Mouse (Mus musculus) brain, adult 2 months (tissue): ENCODE data around the gene Rora.

Experiments used
- DNase-seq: peaks from one replicate; pipeline ENCODE4 v3.0.0; 2011; ENCODE audit warnings: low read depth, low spot score

Rora gene

DNA sequence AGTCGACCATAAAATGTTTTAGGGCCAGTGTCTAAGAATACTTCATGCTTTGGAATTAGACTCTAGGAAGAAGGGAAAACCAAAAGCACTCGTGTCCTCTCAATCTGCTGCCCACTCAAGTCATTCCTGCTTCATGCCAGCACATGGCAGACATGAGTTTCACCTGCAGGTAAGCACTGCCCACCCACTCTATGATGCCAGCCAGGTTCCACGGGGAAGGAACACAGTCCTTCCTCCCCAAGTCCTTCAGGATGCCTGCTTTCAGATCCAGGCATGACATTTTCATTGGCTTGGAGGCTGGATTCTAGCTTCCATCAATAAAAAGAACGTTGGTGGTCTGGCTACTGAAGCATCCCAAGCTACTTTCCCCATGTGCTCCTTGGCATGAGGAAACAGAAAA is 166.4 kb downstream of the Rora start:
- no peak for DNase-seq

DNA sequence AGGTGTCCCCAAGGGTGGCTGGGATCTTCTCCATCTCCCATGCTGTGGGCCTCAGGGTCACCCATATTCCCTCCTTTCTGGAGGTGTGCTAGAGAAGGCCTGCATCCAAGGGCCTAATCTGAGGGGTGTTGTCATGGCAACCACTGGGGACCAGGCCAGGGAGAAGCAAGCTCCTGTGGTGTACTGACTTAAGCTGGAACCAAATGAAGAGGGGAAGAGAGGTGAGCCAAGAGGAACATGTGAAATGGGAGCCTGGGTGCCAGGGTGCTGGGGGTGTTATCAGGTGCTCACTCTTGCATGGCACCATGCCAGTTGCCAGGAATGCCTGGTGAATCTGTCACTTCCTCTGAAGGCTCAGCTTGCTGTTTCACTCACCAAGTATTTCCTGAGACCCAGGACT is 166.9 kb downstream of the Rora start:
- DNase-seq = peak; percentile 97

DNA sequence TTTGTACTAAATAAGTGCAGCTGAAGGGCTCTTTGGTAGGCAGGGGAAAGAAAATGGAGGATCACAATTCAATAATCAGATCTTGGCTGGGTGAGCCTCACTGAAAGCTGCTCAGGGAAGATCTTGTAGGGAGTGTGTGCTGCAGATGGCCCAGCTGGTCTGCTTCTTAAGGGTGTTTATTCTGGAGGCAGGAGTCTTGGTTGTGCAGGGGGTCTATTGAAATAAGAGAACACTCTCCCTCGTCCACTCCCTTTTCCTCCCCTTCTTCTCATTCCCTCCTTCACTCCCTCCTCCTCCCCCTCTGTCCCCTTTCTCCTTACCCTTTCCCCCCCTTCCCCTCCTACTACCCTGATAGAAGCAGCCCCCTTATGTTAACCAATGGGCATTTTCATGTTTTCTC is 167.8 kb downstream of the Rora start:
- DNase-seq = no peak

DNA sequence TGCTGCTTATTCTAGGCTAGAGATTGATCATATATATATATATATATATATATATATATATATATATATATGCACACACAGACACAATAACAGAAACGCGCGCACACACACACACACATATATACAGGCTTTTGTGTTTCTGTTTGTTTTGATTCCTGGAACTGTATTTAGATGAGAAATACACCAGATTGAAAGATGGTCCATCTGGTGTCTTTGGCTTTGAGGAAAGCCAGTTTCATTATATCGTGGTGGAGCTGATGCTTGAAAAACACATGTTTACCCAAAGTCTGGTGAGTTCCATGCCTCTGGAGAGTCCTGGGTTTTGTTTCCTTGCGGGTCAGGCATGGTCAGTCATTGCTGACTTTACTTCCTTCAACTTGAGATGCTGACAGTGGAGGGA is 169.7 kb downstream of the Rora start:
- peak; percentile 55 for DNase-seq

DNA sequence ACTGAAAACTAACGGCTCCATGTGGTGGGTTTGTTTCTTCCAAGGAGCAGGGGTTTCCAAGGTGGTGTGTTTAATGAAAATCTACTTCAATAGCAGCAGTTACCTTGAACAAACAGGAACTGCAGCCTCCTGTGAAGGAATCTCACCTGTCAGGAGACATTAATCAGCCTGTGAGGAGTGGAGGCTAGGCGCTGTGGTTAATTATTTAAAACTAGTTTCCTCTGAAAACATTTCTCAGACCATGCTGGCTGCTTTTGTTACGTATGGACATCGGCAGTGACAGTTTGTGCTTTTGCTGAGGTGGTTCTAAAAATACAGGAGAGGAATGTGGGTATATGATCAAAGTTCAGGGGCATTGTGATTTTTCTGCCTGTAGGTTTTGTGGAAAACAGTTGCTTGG is 171.5 kb downstream of the Rora start:
- DNase-seq = no peak

DNA sequence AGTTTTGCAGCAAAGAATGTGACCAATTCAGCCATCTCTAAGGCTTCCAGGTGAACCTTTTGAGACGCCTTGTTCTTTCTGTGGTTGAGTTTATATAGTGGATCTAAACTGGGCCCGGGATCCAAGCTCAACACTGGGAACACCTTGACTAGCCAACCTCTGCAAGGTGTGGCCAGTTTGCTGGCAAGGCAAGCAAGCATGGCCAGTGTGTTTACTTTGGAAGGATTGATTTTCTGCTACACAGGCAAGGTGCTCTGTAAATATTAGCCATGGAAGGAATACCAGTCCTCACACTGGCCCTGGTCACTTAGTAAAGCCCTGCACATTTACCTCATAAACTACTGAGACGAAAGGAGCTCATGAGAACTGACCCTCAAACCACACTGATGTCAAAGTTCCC is 172.3 kb downstream of the Rora start:
- DNase-seq = no peak

DNA sequence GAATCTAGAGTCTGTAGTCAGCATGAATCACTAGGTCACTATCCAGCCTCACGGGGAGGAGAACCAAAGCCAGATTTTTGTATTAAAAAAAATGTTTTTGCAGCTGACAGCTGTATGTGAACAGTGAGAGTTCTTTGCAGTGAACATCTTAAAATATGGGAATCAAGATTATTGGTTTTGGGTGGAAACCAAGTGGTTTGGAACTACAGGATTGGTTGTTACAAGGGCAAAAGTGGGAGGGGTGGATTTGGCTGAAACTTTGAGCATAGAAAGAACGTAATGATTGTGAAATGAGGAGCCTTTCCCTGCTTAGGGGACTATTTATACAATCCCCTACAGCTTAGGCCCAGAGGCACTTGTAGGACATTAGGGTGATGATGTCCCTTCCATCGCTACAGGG is 173.9 kb downstream of the Rora start:
- no peak for DNase-seq

DNA sequence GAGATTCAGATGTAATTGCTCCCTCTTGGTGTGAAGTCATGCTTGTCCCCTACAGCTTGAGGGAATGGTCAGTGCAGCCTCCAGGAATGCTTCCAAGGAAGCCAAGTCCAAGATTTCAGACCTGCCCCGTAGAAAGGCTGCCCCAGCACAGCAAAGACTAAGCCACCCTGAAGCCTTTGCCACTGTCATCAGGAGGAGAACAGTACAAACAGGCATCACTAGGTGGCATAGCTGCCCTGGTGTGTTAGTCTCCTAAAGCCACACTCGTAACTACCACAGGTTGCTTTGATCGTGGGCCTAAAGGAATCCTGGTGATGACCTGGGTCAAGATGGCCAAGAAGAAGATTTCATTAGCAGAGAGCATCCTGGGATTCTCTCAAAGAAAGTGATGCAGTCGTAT is 176.3 kb downstream of the Rora start:
- peak; percentile 76 for DNase-seq

DNA sequence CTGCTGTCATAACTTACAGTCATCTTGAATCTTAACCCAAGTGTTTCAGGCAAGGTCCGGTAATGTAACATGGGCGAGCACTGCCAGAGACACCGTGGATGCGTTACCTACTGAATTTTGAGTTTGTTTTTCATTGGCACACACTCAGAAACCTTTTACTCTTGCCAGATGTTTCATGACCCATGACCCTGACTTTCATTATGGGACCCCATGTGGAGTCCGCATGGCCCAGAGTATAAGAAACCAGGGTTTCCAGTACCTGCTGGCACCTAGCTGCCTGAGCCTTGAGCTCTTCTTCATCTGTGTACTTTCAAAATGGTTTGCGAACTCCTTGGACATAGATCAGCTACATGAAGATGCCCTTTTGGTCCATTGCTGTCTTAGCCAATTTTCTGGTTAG is 179.7 kb downstream of the Rora start:
- DNase-seq = no peak

DNA sequence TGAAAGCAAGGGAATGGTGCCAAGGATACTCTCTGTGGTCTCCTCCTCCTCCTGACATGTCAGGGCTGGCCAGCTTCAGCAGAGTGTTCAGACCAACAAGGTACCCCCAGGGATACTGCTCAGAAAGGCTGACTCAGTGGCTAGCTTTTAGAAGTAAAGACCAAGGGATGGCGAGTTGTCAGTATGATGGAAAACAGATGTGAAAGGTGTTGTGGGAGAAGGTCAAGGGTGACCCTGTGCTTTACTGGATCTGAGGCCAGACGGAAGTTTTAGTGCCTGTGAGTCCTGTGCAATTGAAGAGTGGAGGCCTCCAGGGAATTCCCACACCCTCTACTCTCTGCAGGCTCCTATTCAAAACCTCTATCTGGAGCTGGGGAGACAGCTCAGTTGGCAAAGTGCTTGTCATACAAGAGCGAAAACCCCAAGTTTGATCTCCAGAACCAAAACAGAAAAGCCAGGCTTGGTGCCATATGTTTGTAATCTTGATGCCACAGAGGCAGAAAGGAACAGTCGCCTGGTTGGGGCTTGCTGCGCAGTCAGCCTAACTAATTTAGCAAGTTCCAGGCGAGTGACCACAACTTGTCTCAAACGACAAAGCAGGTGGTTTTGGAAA is 181.6 kb downstream of the Rora start:
- no peak for DNase-seq

DNA sequence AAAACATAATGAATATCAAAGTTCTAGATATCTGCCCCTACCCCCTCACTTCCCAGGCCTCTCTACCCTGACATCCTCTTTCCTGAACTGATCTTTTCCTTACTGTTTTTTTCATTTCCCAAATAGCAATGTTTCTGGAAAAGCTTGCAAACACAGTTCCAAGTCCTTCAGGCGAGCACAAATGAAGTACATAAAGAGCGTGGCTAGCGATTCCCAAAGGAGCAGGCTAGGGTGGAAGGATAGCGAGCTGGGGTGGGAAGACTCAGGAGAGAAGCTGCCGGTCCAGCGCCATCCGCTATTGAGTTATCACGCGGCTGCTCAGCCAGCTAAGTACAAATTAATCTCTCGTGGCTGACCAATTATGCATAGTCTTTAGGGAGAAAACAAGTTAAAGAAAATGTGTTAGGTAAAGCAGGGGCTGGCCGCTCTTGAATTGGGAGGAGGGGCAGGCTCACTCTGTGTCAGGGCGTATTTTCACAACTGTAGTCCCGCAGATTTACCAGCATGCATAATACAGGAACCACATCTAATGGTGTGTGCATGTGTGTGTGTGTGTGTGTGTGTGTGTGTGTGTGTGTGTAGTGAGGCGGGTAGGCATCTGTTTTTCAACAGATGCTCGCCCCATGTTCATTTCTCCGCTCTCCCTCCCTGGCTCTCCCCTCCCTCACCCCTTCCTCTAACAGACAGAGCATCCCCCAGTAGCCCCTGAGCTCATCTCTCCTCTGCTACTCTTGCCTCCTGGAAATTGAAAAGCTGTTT is 188.7 kb downstream of the Rora start:
- peak; percentile 48 for DNase-seq

DNA sequence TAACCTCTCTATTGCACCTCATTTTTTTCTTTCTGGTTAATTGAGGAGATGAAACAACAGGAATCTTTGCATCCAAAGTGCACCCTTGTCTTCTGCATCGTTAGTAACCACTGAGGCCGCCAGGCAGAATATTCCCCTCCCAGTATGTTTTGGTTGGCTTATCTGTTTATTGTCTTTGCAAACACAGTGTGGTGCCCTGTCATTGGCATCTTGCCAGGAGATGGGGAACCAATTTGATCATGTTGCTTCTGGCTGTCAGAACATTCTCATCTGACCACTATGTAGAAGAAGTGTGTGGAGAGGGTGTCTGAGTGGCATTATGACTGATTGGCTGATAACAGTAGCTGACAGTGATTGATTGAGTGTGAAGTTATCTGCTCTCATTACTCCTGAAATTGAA is 192.0 kb downstream of the Rora start:
- no peak for DNase-seq

DNA sequence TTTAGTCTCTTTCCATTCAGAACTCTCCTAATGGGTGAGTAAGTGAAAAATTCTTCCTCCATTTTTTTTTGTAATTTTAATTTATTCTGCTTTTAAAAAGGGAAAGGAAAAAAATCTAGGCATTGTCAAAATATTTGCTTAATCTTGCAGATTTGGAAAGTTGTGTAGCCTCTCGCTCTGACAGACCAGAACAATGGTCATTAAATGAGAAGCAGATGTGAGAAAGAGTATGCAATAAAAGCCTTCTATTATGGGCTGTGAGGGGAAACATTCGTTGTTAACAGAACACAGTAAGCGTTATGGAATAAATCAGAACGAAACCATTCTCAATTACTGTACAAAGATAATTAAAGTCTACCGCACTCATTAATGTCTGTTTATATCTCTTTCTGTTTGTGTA is 196.7 kb downstream of the Rora start:
- no peak for DNase-seq

DNA sequence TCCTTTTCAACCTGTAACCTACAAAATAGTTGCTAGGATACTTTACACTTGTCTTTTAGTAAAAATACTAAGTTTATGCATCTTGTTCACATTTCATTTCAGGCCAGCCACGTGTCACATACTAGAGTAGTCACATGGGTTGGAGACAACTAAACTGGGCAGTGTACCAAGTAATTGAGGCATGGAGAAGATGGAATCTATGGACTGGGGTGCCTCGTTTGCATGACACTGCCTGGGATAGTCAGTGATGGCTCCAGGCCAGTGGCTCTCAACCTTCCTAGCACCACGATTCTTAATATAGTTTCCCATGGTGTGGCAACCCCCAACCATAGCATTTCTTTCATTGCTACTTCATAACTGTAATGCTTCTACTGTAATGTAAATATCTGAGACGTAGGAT is 198.6 kb downstream of the Rora start:
- DNase-seq = no peak

DNA sequence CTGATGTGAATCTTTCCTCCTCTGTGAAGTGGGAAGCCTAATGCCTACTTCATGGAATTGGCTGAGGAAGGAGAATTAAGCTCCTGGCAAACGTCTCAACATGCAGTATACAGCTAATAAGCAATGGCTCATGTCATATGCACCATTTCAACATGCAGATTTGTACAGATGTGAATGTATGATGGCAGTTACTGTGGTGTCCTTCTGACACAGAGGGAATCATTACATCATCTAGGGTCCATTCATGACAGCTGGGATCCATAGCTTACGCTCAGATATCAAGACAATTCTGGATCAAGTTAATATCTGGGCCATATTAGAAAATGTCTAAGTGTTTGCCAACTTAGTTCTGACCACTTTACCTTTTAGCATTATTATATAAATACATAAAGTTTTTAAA is 199.3 kb downstream of the Rora start:
- DNase-seq = no peak

DNA sequence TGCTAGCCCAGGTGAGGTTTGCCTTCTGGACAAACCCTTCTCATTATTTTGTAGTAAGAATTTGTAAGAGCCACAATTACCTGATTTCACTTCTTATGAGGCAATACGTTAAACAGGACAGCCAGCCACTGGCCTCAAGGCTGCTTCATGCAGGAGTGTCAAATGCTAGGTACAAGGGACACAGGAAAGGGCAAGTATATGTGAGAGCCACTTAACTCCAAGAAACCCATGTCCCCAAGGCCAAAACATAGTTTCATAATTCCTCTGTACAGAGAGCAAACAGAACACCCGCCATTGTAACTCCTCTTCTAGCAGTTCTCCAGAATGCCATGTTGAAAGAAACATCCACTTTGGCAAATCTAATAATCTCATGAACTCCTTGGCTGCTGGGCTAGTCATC is 205.9 kb downstream of the Rora start:
- DNase-seq = no peak

DNA sequence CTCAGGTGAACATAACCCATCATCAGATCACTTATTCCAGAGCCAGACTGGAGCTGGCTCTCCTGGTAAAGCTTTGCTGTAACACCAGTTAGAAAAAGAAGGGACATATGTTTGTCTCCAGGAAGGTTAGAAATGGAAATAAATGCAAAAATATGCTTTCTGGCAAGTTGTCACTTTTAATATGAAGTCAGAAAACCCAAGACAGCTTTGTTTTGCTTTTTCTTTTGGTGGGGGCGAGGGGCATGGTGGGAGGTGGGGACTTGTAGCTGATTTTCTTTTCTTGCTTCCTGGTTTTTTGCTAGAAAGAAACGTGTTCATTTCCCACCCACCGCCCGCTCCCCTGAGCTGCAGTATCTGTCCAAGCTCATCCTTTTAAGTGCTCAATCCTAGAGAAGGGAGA is 212.7 kb downstream of the Rora start:
- DNase-seq = peak; percentile 75

DNA sequence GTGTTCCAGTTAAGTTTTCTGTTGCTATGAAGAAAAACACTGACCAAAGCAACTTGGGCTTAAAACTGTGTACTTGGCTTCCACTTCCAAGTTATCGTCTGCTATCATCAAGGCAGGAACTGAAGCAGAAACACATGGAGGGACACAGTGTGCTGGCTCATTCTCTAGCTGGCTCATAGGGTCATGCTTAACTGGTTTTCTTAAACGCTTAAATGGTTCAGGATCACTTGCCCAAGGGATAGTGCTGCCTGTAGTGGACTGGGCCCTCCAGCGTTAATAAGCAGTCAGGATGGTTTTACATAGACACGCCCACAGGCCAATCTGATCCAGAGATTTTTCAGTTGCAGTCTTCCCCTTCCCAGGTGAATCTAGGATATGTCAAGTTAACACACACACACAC is 220.3 kb downstream of the Rora start:
- no peak for DNase-seq

DNA sequence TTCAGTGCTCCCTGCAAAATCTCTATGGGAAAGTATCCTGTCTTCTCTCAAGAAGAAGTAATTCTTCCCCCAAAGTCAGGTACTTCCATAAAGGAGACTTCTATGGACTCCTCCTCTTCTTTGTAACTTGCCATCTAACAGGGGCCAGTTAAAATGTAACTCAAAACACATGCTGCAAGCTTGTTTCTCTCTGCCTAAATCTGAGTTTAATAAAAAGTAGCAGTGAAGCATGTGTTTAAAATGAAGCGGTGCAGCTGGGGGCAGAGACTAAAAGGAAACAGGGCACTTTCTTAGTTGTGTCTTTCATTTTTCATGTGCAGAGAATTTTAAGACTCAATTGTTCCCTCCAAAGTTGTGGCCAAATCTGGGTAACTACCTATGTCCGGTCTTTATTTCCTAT is 221.0 kb downstream of the Rora start:
- DNase-seq = no peak

DNA sequence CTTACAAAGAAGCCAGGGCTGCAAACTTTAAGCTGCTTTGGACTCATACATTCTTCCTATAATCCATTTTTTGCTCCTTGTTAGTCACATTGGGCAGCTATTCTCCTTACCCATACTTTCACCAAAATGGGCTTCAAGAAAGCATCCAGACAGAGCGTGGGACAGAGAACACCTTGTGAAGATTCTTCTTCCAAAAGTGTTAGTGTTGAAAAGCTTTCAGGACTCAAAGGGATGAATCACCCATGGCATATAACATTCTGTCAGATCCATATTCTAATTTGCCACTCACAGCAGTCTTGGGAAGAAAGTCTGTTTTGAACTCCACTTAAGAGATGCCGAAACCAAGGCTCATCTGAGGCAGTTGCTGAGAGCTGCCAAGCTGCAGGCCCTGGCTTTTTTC is 222.2 kb downstream of the Rora start:
- peak; percentile 88 for DNase-seq

DNA sequence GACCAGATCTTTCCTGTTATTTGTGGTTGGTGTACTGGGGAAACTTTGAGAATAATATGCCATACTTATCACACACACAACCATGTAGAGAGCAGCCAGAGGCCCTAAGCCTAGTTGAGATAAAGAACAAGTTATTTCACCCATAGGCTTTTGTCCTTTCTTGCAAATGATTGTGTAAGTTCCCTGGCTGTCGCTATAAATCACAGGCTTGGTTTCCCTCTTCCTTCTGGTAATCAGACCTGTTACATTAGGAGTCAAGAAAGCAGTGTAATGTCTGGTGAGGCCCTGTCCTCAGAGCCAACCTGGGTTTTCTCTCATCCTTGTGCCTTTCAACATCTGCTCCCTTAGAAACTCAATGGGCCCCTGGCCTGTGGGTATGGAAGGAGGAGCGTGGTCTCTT is 222.7 kb downstream of the Rora start:
- DNase-seq = no peak

DNA sequence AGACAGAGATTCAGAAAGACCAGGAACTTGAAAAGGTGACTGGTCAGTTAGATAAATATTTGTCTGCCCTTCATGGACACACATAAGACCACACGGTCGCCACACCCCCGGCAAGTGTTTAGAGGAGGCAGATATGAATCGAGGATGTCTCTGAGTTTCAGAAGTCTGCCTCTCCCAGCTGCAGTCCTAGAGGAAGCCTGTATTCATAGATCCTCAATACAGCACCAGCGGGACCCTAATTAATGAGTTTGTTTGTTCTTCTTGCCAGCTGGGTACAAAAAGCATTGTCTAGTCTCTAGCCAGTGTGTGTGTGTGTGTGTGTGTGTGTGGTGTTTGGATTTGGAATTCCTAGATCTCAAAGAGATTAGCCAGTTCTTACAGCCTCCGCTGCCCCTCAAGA is 228.3 kb downstream of the Rora start:
- DNase-seq = peak; percentile 61

DNA sequence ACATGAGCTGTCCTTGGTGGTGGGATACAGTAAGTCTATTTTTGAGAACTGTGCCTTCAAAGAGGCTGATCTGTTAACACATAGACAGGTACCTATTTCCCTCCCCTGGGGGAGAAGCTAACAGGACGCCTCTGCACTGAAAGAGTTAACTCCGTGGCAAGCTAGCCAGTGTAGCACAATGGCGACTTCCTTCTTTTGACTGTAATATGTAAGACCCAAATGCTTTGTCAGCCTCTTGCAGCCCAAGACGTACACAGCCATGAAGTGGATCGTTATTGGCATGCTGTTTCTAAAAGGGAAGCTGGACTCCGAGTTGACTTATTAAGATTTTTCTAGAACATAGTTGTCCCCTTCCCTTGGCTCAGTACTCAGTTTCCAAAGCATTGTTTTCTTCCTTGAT is 229.4 kb downstream of the Rora start:
- DNase-seq = no peak

DNA sequence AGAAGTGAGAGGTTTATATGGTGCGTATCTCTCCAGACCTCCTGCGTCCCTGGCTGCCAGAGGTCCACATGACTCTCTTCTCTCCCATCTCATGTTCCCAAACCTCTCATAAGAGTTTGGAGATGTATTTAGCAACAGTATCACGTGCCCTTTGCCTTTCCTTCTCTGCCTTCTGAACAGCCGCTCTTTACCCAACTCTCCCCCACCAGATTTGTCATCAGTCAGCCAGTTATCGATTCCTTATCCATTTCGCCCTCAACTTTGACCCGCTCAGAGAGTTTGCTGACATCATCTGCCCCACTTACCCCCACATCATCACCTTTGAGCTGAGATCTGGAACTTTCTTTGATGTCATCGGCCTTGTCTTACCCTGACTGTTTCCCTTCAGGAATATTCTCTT is 230.1 kb downstream of the Rora start:
- DNase-seq = no peak
